Comparison of ENCODE assay signal across 23 mouse cellular contexts in the genomic region with DNA sequence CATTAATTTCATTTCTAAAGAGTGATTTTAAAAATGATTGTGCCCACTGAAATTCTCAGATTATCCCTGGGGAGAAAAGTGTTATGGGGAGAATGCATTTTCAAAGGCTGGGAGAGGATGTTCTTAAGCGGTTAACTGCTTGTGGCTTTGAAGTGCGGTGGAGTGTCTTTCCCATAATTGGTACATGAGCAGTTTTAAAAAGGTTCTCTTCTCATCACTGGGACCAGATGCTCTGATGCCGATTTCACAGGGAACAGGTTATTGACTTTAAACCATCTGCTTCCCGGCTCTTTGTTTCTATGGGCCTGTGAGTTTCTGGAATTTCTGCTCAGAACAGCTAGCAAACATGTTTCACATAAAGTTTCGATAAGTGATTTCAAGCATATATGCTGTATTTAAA. TPM values are rescaled to one million over a fixed set of nuclear protein-coding genes. Genes with fewer than 3 reads are reported as not detected.
A peak's percentile ranks its signal among the peaks of the same experiment; 100 is the strongest.
DNase-seq lines count a peak whose midpoint lies in the region; ATAC-seq and TF ChIP-seq lines count a peak whose summit lies in the region.
"Had no signal": no experiment of that assay in that cellular context is flagged by ENCODE, and none has a peak within 500 bp of the region (broad histone marks: within the 10 kb centered on the region; RNA-seq: fewer than 3 reads in every experiment).

No protein-coding gene starts in this region.

- no peak for ATAC-seq in midbrain, postnatal 0 days (ENCODE audit: low FRiP score)
- ATAC-seq: forebrain, embryonic 16.5 days; intestine, embryonic 15.5 days had no signal

- no peaks in the 10 kb centered on the region for H3K36me3 ChIP-seq in midbrain, postnatal 0 days (ENCODE audit: insufficient read depth, low read length)
- H3K36me3 ChIP-seq in midbrain, embryonic 10.5 days, result no peaks in the 10 kb centered on the region
- H3K36me3 ChIP-seq: embryonic facial prominence, embryonic 15.5 days; forebrain, embryonic 10.5 days; heart, embryonic 12.5 days; hindbrain, embryonic 10.5 days; intestine, embryonic 15.5 days had no signal

- H3K9ac ChIP-seq in midbrain, postnatal 0 days (replicated peaks; ENCODE audit: low read length, poor library complexity, severe bottlenecking), result no peak overlapping the region
- H3K9ac ChIP-seq: embryonic facial prominence, embryonic 15.5 days; heart, embryonic 12.5 days; hindbrain, embryonic 14.5 days; intestine, embryonic 15.5 days had no signal

- TF ChIP-seq CTCF in midbrain, postnatal 0 days (IDR thresholded peaks at IDR 0.05), result no peak

- H3K4me2 ChIP-seq in midbrain, postnatal 0 days (ENCODE audit: low read depth, low read length, poor library complexity, severe bottlenecking), result no peak overlapping the region
- H3K4me2 ChIP-seq: embryonic facial prominence, embryonic 15.5 days; heart, embryonic 12.5 days; hindbrain, embryonic 14.5 days; intestine, embryonic 15.5 days had no signal

- H3K4me1 ChIP-seq in midbrain, postnatal 0 days (ENCODE audit: insufficient read depth, low read length), result no peaks in the 10 kb centered on the region
- H3K4me1 ChIP-seq in midbrain, embryonic 10.5 days, result no peaks in the 10 kb centered on the region
- H3K4me1 ChIP-seq: embryonic facial prominence, embryonic 15.5 days; forebrain, embryonic 10.5 days; heart, embryonic 12.5 days; hindbrain, embryonic 10.5 days; intestine, embryonic 15.5 days had no signal

- H3K27ac ChIP-seq in midbrain, postnatal 0 days (ENCODE audit: low read depth, low read length), result no peak overlapping the region
- H3K27ac ChIP-seq in midbrain, embryonic 10.5 days (replicated peaks), result no peak overlapping the region
- H3K27ac ChIP-seq: embryonic facial prominence, embryonic 15.5 days; forebrain, embryonic 10.5 days; hindbrain, embryonic 10.5 days; hindbrain, embryonic 14.5 days; intestine, embryonic 15.5 days had no signal

- no peaks in the 10 kb centered on the region for H3K9me3 ChIP-seq in midbrain, postnatal 0 days (ENCODE audit: low read length)
- H3K9me3 ChIP-seq in midbrain, embryonic 10.5 days (replicated peaks), result no peaks in the 10 kb centered on the region
- H3K9me3 ChIP-seq: embryonic facial prominence, embryonic 15.5 days; forebrain, embryonic 10.5 days; heart, embryonic 12.5 days; hindbrain, embryonic 10.5 days; intestine, embryonic 15.5 days had no signal

- peak; percentile 8 to 30 for DNase-seq in frontal cortex, adult 2 months (ENCODE audit: extremely low spot score in 1 of 2, low spot score in 1 of 2)
- no peak for DNase-seq in frontal cortex, postnatal 14 days (ENCODE audit: low spot score in 2 of 2)
- peak; percentile 11 for DNase-seq in midbrain, postnatal 0 days (ENCODE audit: low spot score)
- no peak for DNase-seq in midbrain, embryonic 10.5 days (ENCODE audit: low spot score)
- DNase-seq in layer of hippocampus, adult 9-10 months (ENCODE audit: low spot score), result peak; percentile 20
- DNase-seq in telencephalon, adult 2 months (ENCODE audit: low read depth, low spot score), result peak; percentile 34
- DNase-seq in adrenal gland, adult (ENCODE audit: inconsistent age in 2 of 2, low spot score in 1 of 2), result no peak
- DNase-seq: adrenal gland, postnatal 10 days; cerebellum, adult 18-20 months; cerebellum, adult 9-11 months; cerebellum, postnatal 36 days; gastrocnemius, postnatal 10 days had no signal

- H3K4me3 ChIP-seq in midbrain, postnatal 0 days (ENCODE audit: low read depth, low read length), result no peak overlapping the region
- H3K4me3 ChIP-seq in midbrain, embryonic 10.5 days, result no peak overlapping the region
- H3K4me3 ChIP-seq: embryonic facial prominence, embryonic 15.5 days; erythroblast, embryonic 14.5 days; forebrain, embryonic 10.5 days; heart, embryonic 12.5 days; hindbrain, embryonic 10.5 days; intestine, embryonic 15.5 days had no signal

- WGBS in midbrain, postnatal 0 days, result 43% methylated on average over 5 of the region's 5 CpGs
- 71% methylated on average over 5 of the region's 5 CpGs for WGBS in midbrain, embryonic 10.5 days

- no peaks in the 10 kb centered on the region for H3K27me3 ChIP-seq in midbrain, postnatal 0 days (ENCODE audit: insufficient read depth, low read length)
- H3K27me3 ChIP-seq in midbrain, embryonic 10.5 days (ENCODE audit: low read depth, poor library complexity, severe bottlenecking), result no peaks in the 10 kb centered on the region
- H3K27me3 ChIP-seq: embryonic facial prominence, embryonic 15.5 days; heart, embryonic 12.5 days; intestine, embryonic 15.5 days had no signal

RNA-seq across cellular contexts. Expression of a gene that starts 23.2 kb away (rescaled TPM):
- polyA plus RNA-seq in frontal cortex, adult 2 months (2012; rRNA removed), result 37.9 and 41.0 TPM in 2 replicates
- total RNA-seq in midbrain, postnatal 0 days (2014; rRNA removed), result 210 and 226 TPM in 2 replicates
- polyA plus RNA-seq in midbrain, postnatal 0 days (2015; fragmentation: Nextera tagmentation; extraction: Ambion mirVana), result 88.4 and 91.8 TPM in 2 replicates
- polyA plus RNA-seq in midbrain, embryonic 10.5 days (2016; fragmentation: Nextera tagmentation; extraction: Ambion mirVana), result 1.7 and 4.0 TPM in 2 replicates
- total RNA-seq: ES-E14; heart, postnatal 25 days had no signal
- polyA plus RNA-seq: erythroblast, embryonic 14.5 days; gonadal fat pad, adult 2 months had no signal

Comparison
In these comparisons a context has a peak if more than half of its experiments do, and no peak if none do; other contexts are left out.
1. DNase-seq: peak in frontal cortex, adult 2 months (2 of 2), midbrain, postnatal 0 days (single experiment), layer of hippocampus, adult 9-10 months (single experiment) and telencephalon, adult 2 months (single experiment); none in frontal cortex, postnatal 14 days (0 of 2), midbrain, embryonic 10.5 days (single experiment) and adrenal gland, adult (0 of 2).